Mouse (Mus musculus) heart, postnatal 4 days (tissue): ENCODE results near the gene Snupn. TPM values are rescaled to one million over a fixed set of nuclear protein-coding genes. Genes with fewer than 3 reads are reported as not detected.
"Not testable (repeated sequence)": the region's sequence is repeated elsewhere in the genome, so short reads cannot be mapped to it uniquely, and the experiment has no call there.

Experiments
- DNase-seq: peaks from one replicate; pipeline ENCODE4 v3.0.0; 2021
- total RNA-seq, 2 experiments: library from RNA; stranded (reverse); gene quantifications; 2 replicates each; pipeline ENCODE4 v1.2.3; 2021

Snupn gene
- 1 to 10 TPM; 8.6 to 9.1 TPM for total RNA-seq

DNA sequence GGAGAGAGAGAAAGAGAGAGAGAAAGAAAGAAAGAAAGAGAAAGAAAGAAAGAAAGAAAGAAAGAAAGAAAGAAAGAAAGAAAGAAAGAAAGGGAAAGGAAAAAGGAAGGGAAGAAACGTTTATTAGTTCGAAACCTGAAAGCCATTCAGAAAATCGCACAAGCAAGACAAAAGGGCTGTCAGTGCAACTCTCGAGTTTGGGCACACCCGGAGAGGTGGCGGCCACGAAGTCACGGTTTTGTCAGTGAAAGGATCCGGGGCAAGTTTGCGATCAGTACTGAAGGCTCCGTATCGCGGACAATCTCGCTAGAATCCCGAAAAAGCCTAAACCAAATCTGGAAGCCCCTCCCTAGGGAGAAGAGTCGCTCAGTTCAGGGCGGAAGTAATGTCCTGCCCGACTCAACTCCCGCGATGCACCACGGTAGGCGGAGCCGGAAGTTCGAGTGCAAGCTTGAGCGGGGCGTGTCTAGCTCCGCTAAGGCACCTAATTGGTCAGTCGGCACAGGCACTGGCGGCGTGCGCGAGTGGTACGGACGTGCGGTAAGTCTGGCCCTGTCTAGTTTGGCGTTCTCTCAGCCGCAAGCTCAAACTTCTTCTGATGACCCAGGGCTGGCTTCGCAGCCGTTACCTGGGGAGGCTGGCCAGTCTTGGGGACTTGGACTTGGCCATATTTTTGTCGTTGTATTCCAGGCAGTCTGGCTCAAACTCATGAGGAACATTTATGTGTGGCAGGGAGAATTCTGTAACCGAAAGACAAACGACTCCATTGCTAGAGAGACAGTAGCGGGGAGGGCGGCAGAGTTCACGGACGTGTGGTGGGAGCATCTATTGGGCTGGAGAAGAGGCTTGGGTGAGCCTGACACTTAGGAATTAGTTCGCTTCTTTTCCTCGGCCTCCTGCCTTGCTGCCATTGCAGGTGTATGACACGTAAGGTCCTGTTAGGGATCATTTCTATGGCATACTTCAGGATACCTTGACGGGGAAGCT lies at the start of gene Snupn:
Snupn (plus strand) TSS at position 465 of the 987 bp plus-strand sequence.
- peak; percentile 98 for DNase-seq

DNA sequence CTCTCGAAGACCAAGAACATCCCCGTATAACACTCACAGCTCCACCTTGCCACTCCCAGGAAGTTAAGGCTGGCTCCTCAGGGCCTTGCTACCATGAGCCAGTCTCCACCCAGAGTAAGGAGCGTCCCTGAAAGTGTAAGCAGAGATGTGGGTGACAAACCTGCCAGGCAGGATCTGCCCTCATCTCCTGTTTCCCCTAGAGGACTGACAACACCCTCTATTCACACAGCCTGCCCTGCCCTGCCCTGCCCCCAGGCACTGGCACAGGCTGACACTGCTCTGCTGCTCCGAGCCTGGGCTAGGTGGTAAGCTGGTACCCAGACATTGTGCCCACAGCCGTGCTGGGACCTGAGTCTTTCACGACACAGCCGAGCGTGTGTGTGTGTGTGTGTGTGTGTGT lies 49.5 kb upstream of the Snupn start:
- peak; percentile 12 for DNase-seq

DNA sequence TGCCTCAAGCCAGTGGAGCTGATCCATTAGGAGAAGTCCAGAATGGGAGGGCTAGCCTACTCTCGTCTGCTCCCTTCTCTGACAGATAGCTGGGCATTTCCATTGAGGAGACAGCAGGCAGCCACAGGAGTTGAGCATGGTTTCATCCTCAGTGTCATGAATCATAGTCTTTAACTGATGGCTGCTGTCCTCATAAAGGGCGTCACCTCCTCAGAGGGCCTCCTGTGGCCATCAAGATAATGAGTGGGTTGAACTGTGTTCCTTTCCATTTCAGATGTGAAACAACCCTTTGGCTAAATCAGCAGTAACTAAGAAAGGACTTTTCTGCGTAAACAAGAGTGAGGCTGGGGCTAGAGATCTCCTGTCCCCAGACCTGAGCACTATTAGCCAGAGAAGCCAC lies 47.0 kb upstream of the Snupn start:
- no peak for DNase-seq

DNA sequence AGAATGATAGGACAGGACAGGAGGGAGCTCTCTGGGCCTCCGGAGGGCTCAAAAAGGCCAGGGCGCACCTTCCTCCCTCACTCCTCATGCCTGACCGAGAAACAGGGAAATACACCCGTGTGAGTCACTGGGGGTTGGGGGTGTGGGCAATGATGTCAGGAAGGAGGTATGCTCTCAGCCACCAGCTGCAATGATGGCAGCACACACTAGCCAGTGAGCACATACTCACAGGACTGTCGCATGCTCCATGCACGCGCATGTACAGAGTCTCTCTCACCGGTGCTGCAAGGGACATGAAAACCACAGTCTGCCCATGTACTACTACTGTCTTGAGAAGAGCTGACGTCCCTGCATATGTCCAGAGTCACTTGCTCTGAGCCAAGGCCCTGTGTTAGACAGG lies 43.1 kb upstream of the Snupn start:
- DNase-seq = no peak

DNA sequence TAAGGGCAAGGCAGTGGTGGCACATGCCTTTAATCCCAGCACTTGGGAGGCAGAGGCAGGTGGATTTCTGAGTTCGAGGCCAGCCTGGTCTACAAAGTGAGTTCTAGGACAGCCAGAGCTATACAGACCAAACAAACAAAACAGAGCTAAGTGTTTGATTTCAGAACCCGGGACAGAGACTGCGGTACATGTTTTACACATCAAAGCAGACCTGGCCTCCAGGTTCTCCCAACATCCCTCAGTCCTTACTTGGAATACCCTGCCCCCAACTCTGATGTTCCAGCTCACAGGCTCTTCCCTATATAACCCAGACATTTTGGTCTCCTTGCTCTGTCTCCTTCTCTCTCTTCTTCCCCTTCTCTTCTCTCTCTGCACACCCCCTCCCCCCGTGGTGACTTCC lies 40.7 kb upstream of the Snupn start:
- DNase-seq = not testable (repeated sequence)

DNA sequence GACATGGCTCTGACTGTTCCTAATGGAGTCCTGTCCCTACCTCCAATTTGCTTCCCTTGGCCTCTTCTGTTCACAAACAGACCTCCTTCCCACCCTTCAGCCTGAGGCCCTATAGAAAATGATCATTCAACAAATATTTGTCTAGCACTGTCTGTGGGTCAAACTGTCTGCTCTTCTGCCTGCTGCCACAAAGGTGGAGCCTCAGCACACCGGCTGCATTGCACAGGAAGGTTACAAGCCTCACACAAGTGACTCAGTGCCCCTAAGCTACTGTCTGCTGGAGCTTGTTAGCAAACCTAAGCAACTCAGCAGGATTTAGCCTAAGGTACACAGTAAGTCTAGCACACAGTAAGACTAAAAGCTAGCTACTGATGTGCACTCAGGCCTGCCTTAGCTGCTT lies 39.7 kb upstream of the Snupn start:
- no peak for DNase-seq

DNA sequence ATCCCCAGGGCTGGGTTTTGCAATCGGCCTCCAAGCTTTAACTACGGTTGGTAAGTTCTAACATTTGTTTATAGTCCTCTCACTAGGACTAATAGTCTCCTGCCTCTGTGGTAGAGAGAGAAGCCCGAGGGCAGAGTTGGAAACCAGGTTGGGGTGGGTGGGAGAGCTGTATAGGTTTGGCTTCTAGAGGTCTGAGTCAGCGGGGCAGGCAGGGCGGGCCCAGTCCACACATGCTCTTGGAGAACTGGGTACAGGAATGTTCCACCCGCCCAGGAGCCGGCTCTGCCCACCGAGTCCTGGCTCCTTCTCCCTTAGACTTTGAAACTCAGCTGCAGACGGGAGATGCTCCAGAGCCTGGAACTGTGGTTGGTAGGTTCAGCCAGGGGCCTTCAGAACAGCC lies 36.7 kb upstream of the Snupn start:
- no peak for DNase-seq

DNA sequence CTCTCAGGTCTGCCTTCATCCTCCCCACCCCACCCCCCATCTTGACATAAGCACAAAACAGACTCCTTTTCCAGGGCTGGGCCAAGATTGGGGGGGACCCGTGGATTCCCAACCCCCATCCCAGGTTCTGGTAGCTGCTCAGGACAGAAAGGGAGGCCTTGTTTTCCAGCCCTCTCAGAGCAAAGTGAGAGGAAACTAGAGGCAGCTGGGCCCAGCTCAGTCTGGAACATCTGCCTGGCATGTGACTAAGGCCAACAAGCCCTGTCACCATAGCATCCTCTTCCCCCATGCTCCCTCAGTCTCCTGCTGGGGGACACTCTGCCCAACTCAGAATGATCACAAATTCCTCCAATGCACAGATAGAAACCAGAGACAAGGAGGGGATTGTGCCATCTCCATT lies 35.6 kb upstream of the Snupn start:
- no peak for DNase-seq

DNA sequence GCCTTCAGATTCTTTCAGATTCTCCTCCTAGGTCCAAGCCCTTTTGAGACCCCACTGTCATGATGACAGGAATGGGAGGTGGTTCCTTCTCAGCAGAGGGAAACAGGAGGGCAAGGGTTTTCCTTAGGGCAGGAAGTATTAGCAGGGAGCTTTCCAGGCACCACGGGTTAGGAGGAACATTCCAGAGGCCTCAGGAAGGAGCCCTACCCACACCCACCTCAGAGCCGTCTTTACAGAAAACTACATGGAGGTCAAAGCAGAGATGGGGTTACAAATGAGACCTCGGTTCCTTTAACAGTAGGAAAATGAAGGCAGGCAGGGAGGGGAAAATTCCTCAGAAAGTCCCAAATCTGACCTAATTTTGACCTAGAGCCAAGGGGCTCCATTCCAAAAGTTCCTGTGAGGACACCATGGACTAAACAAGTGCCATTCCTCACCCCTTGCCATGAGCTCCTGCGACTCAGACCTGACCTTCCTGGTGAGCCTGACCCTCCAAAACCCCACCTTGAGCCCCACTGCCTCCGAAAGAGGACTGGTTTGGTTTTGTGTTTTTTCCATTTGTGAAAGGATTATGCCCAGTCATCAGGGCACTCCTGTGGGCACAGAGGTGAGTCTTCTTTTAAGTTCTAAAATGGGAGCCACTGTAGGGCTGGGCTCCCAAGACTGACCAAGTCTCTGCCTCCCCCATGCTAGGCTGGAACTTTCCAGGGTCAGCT lies 34.8 kb upstream of the Snupn start:
- DNase-seq = peak; percentile 62

DNA sequence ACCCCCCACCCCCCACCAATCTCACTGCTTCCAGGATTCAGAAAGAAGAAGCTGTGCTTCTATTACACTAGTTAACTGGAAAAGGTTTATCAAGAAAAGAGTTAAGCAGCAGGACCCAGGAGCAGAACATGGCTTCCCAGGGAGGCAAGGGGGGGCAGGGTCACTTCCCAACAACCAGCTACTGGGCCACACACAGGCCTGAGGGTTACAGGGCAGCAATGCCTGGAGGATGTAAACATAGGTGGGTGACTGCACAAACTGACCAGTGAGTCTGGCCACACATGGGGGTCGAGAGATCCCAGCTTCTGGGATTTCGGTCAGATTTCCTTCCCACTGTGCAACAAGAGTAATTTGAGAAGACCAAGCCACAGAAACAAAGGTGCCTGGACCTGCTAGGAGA lies 33.5 kb upstream of the Snupn start:
- DNase-seq = no peak

DNA sequence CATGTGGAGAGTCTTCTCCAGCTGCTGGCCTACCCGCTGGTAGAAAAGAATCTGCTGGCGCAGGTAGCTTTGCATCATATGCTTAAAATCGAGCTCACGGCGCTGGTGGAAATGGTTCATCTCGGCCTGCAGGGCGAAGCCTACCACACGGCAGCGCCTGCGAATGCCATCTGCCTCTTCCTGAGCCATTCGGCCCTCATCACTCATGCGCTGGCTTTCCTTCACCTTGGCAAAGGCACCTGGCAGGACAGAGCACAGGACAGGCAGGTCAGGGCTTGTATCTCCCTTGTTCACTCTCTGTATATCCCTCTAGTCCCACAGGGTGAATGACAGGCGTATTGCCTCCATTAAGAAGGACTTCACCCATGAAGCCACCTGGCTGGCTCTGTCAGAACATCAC lies 32.2 kb upstream of the Snupn start:
- no peak for DNase-seq

DNA sequence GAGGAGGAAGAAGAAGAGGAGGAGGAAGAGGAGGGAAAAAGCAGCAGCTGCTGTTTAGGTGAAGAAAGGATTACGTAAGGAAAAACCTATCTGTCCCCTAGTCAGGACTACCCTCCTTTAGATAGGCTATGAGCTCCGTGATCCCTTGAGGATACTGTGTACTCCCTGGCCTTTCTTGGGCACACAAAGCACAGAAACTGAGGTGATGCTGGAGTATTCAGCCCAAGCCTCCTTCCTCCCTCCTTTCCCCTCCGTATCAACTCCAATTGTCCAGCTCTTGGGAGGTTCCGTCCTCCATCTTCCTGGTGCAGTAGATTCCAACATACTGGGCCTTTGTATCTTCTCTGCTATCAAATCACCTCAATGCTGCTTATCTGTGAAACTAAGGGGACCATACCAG lies 27.9 kb upstream of the Snupn start:
- no peak for DNase-seq

DNA sequence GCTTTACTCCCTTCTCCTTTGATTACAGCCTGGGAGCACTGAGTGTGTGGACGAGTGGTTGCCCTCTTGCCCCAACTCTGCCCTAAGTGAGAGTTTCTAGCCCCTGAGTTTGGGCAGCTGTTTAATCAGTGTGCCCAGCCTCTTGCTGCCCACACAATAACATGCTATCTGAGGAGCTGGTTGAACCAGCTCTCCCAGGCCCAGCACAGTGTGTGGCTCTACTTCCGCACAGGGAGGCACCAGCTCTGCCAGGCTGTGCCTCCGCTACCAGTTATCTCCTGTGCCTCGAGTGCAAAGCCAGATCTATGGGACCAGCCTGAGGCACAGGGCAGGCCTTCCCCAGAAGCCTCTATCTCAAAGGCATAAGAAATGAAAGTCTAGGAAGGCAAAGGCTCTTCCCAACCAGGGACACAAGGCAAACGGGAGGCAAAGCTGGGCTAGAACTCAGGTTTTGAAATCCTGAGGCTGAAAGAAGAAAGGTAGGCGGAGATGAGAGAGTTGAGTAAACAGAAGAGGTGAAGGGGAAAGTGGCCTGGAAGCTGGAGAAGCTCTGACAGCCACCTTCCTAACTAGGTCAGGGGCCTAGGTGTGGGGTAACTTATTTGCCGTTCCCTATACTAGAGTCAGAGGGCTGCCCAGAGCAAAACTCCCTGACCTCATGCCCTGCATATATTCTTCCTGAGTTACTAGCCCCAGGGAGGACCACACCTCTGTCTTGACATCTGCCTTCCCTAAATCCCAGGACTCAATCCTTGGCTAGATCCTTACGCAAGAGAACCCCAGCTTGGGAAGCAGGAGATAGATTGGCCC lies 26.6 kb upstream of the Snupn start:
- peak; percentile 19 for DNase-seq

DNA sequence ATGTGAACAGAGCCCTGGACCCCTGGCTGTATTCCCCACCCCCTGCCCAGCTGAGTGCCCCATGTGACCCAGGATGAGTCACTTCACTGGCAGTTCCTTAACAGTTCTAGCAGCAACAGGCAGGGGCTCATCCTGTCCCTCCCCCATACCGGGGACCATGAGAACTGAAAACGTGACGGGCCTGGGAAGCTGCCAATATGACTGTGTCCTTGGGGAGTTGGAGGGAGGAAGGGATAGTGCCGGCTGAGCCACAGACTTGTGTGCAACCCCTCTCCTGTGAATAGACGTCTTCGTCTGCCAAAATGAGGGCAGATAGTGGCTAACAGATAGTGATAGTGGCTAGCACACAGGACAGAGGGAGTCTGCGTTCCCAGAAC lies 26.0 kb upstream of the Snupn start:
- DNase-seq = peak; percentile 97

DNA sequence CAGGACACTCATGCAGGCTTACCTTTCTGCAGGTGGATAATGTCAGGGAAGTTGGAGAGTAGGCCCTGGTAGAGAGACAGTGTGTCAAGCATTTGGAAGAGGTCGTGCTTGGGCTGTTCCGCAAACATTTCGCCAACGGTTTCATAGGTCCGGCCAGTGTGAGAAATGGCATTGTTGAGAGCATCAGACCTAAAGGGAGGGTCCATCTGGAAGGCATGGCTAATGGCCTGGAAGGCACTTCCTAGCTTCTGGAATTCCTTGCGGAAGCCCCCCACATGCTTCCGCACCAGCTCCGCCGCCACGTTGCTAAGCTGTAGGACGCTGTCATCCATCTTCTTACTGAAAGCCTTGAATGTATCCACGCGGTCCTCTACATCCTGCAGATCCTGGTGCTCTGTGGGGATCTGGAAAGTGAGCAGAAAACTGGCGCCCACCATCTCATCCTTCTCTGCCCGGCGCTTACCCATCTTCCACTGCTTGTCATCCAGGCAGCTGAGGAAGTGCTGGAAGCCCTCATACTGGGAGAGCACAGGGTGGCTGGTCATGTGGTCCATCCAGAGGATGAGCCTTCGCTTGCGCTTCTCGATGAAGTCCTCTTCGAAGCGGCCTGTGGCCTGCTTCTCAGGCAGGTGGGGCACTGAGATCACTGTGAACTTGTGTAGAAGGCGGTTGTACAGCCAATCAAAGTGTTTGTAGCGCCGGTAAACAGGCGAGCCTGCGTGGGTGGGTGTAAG lies 25.2 kb upstream of the Snupn start:
- DNase-seq = peak; percentile 16

DNA sequence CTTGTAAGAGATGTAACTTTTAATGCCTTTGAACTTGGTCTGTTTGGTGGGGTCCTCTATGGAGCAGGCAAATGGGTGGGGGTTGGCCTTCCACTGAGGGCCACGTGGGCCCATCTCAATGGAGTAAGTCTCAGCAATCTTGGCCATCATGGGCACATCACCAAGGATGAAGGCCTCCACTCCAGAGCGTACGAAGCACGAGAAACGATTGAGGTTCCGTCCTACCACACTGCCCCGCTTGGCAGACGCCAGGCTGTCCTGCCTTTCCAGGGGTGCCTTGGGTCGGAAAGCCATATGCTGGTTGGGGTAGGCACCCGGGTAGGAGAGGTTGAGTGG lies 24.7 kb upstream of the Snupn start:
- DNase-seq = no peak

DNA sequence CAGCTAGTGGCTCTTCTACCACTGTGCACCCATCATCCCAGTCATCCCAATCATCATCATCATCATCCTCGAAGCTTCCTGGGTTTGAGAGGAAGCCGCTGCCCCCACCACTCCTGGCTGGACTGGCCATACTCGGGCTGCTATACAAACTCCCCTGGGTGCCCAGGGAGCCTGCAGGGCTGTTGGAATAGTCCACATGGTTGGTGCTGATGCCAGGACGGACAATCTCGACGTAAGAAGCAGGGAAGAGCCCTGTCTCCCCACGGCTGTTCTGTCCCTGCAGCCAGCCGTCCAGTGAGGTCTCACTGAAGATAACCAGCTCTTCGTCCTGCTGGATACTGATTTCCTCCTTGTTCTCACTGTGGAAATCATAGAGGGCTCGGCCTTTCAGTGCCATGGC lies 24.3 kb upstream of the Snupn start:
- DNase-seq = no peak

DNA sequence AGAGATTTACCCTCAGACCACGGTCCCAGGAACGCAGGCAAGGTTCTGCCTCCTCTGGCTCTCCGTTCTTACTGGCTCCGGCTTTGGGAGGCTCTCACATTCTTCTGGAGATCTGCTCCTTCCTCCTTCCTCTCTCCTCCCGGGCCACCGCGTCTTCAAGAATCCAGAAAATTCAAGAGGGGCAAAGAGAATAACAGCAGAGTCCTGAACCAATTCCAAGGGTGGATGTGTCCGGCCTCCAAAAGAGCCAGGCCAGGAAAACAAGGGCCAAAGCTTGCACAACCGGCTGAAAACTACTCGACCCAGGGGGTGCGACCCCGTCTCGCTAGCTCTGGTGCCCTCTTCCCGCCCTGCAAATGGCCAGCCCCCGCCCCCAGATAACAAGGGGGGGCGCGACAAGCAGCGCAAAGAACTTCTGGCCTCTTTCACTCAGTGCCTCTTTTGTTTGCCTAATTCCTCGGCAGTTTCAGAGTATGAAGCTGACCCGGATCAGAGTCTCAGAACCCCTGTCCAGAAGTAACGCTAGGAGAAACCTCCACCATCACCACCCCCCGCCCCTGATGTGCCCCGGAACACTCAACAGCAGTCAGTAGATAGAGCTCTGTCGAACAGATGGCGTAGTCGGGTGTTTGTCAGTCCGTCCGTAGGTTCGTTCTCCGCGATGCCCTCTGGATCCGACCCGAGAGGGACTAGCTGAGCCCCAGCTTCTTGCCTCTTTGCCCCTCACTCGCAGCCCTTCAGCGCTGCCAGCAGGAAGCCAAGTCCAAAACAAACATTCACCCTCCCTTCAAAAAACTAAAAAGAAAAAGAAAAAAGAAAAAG lies 23.3 kb upstream of the Snupn start:
- DNase-seq = peak; percentile 52

DNA sequence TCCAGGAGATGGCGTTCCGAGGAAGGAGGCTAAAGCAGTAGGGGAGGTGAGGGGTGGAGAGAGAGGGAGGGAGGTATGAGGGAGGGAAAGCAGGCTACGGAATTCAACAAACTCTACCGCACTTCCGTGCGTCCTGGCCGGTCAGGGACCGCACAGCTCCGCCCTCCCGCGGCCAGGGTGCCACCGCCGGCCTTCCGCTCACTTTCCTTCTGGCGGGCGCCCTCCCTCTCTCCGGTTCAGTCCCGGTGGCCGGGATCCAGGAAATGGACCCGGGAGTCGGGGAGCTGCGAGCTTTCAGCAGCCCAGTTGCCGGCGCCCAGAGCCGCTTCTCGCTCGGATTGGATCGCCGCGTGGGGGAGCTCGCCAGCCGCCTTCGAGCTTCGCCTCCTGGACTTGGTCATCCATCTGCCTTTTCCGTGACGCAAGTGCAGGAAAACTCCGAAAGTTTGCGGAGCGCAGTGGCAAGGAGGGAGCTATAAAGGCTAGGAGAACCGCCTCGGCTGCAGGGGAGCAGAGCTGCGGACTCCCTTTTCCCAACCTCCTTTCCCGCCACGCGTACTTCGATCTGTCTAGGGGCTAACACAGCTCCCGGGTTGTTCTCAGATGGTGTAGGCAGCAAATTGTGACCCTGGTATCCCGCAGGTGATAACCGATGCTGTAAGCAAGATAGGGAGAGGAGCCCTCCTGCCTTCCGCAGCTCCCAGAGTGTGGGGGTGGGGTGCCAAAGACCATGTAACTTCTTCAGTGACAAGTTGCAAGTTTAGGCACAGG lies 22.5 kb upstream of the Snupn start, which contains the start of gene Snx33:
Snx33 (minus strand) TSS at position 331 of the 771 bp plus-strand sequence.
- peak; percentile 97 for DNase-seq

DNA sequence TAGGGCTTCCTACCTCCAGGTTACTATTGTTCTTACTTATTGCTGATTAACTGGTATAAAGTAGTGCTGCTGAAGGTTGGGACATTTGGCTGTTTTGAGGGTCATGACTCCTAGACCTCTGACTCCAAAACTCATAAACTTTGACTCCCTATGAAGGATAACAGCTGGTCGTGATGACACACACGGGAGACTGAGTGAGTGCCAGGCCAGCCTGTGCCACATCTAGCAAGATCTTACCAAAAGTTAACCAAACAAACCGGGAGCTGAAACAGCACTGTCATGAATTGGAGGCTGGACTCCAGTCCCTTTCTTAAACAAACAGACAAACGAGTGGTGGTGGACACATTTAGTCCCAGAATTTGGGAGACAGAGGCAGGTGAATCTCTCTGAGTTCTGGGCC lies 21.2 kb upstream of the Snupn start:
- no peak for DNase-seq

DNA sequence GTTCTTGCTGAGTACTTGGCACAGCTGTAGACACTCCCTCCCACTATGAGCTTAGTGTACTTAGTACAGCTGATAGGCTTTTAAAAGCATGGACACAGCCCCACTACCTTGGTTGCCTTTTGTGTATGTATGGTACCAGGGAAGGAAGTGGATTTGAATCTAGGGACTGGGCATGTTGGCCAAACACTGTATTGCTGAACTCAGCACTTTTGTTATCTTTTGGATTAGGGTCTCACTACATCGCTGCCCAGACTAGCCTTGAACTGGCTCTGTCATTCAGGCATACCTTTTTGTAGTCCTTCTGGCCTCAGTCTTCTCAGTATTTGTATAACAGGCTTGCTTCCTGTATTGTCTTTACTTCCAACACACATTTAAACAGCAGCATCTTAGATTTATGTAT lies 20.1 kb upstream of the Snupn start:
- no peak for DNase-seq
